Mouse (Mus musculus) brain, embryonic 14.5 days (tissue): ENCODE measurements around the gene Olfr1272.

Experiments used
- CTCF ChIP-seq: fragments of 200-500 bp; IDR thresholded peaks from 2 replicates; pipeline ENCODE4 v1.5.1; 2012; ENCODE audit warnings: inconsistent platforms, mild to moderate bottlenecking, moderate library complexity, borderline replicate concordance; ENCODE audit not compliant: insufficient read depth, insufficient read length; ENCODE audit errors: extremely low read depth
- POLR2A ChIP-seq: fragments of 200-500 bp; IDR thresholded peaks from 2 replicates; pipeline ENCODE4 v1.6.1; 2012; ENCODE audit warnings: mild to moderate bottlenecking, inconsistent platforms, borderline replicate concordance; ENCODE audit not compliant: poor library complexity, insufficient read depth, insufficient read length, severe bottlenecking; ENCODE audit errors: extremely low read depth

DNA sequence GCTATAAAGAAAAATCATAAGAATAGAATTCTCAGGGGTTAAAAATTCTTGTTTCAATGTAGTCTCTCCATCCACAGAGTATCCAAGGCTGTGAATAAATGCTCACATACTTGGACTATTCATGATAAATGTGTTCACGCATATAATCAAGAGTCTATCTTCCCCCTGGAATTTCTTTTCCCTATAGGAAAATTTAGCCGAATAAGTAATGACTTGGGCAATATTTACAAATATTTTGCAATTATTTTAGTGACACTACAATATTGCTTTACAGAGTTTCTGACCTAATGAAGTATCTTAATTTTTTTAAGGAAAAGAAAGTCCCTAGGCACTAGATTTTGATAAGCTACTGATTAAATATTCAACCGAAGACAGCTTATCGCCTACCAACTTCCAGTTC is 35.1 kb downstream of the Olfr1272 start, which contains the start of gene Olfr142:
- TF ChIP-seq CTCF = no peak
- TF ChIP-seq POLR2A = no peak
